14 mouse cellular contexts compared by ENCODE assay signal in the genomic region with DNA sequence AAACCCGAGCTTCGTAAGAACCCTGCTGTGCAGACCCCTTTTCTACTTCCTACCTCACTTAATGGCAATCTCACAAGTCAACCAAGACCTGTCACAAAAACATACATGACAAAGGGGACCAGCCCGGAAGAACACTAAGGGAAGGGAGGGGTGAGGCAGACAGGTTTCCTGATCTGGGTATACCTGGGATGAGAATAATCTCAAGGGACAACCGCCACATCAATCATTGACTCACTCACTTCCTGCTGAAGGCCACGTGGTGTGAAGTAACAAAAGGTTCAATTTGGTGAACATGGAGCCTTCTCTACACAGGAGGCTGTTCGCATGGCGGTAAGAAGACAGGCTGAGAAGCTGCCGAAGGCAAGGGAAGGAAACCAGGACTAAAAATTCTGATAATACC. TPM values are rescaled to one million over a fixed set of nuclear protein-coding genes. Genes with fewer than 3 reads are reported as not detected.
A peak's percentile ranks its signal among the peaks of the same experiment; 100 is the strongest.
DNase-seq lines count a peak whose midpoint lies in the region; ATAC-seq lines count a peak whose summit lies in the region.
"Had no signal": no experiment of that assay in that cellular context is flagged by ENCODE, and none has a peak within 500 bp of the region (broad histone marks: within the 10 kb centered on the region; RNA-seq: fewer than 3 reads in every experiment).

No protein-coding gene starts in this region.

- H3K27ac ChIP-seq in forebrain, embryonic 11.5 days (ENCODE audit: low read depth, low read length), result no peak overlapping the region
- H3K27ac ChIP-seq in forebrain, embryonic 14.5 days (ENCODE audit: low read depth, low read length), result no peak overlapping the region
- H3K27ac ChIP-seq: heart, adult 2 months; limb, embryonic 12.5 days had no signal

- H3K4me3 ChIP-seq in forebrain, embryonic 11.5 days (ENCODE audit: low read depth, low read length), result no peak overlapping the region
- no peak overlapping the region for H3K4me3 ChIP-seq in forebrain, embryonic 14.5 days (ENCODE audit: low read depth, low read length)
- H3K4me3 ChIP-seq: heart, adult 2 months; limb, embryonic 12.5 days had no signal

- no peaks in the 10 kb centered on the region for H3K4me1 ChIP-seq in forebrain, embryonic 11.5 days (replicated peaks; ENCODE audit: control insufficient read depth, insufficient read depth, low read length)
- peaks cover 7% of the 10 kb centered on the region for H3K4me1 ChIP-seq in forebrain, embryonic 14.5 days (ENCODE audit: control insufficient read depth, insufficient read depth, low read length)

- intact Hi-C loops in heart, postnatal 36 days (cut with DNase I), result loop anchor here (10.0 kb wide), 3 partner anchors 273 to 517 kb away; a partner anchor contains a TSS

- no peak overlapping the region for H3K9ac ChIP-seq in forebrain, embryonic 11.5 days (ENCODE audit: low read length)
- H3K9ac ChIP-seq in forebrain, embryonic 14.5 days (ENCODE audit: low read length), result no peak overlapping the region
- H3K9ac ChIP-seq: limb, embryonic 12.5 days had no signal

- H3K27me3 ChIP-seq in forebrain, embryonic 11.5 days (ENCODE audit: control insufficient read depth, insufficient read depth, low read length), result no peaks in the 10 kb centered on the region
- H3K27me3 ChIP-seq in forebrain, embryonic 14.5 days (replicated peaks; ENCODE audit: control insufficient read depth, insufficient read depth, low read length), result no peaks in the 10 kb centered on the region
- H3K27me3 ChIP-seq: limb, embryonic 12.5 days had no signal

- H3K4me2 ChIP-seq in forebrain, embryonic 11.5 days (ENCODE audit: low read depth, low read length, severe bottlenecking), result no peak overlapping the region
- no peak overlapping the region for H3K4me2 ChIP-seq in forebrain, embryonic 14.5 days (ENCODE audit: low read length)
- H3K4me2 ChIP-seq: limb, embryonic 12.5 days had no signal

- 87% methylated on average over 8 of the region's 8 CpGs for WGBS in forebrain, embryonic 11.5 days
- WGBS in forebrain, embryonic 14.5 days, result 89% methylated on average over 8 of the region's 8 CpGs

- H3K36me3 ChIP-seq in forebrain, embryonic 11.5 days (ENCODE audit: control insufficient read depth, insufficient read depth, low read length), result no peaks in the 10 kb centered on the region; the same call in 1 of the 2 replicates
- H3K36me3 ChIP-seq in forebrain, embryonic 14.5 days (ENCODE audit: control insufficient read depth, insufficient read depth, low read length), result peaks cover 12% of the 10 kb centered on the region

- peak; percentile 19 for DNase-seq in forebrain, embryonic 11.5 days (ENCODE audit: low spot score)
- no peak for DNase-seq in forebrain, embryonic 14.5 days (ENCODE audit: low spot score)
- peak; percentile 65 to 66 for DNase-seq in spleen, postnatal 36 days (ENCODE audit: low spot score in 2 of 2)
- no peak for DNase-seq in spleen, postnatal 4 days (ENCODE audit: low spot score in 2 of 2)
- peak; percentile 53 to 67 for DNase-seq in natural killer cell, adult 2 months (ENCODE audit: low spot score in 2 of 2)
- no peak for DNase-seq in right cerebral cortex, adult 18-20 months
- DNase-seq in ovary, postnatal 10 days (ENCODE audit: low spot score), result no peak
- no peak for DNase-seq in heart, postnatal 36 days
- DNase-seq: cerebellum, adult 8-10 months; heart, adult 2 months had no signal

- ATAC-seq in forebrain, embryonic 11.5 days (replicated peaks; ENCODE audit: low FRiP score), result no peak
- no peak for ATAC-seq in forebrain, embryonic 14.5 days
- ATAC-seq: lung, postnatal 0 days had no signal

- no peaks in the 10 kb centered on the region for H3K9me3 ChIP-seq in forebrain, embryonic 11.5 days (ENCODE audit: control insufficient read depth, low read length)
- no peaks in the 10 kb centered on the region for H3K9me3 ChIP-seq in forebrain, embryonic 14.5 days (replicated peaks; ENCODE audit: control insufficient read depth, low read length)
- H3K9me3 ChIP-seq: limb, embryonic 12.5 days had no signal

RNA-seq across cellular contexts. Expression of a gene that starts 7.2 kb away (rescaled TPM):
- 6.6 and 7.1 TPM in 2 replicates for polyA plus RNA-seq in forebrain, embryonic 11.5 days (2014; fragmentation: Nextera tagmentation; extraction: Ambion mirVana)
- 4.4 and 5.3 TPM in 2 replicates for polyA plus RNA-seq in forebrain, embryonic 14.5 days (2014; fragmentation: Nextera tagmentation; extraction: Ambion mirVana)
- total RNA-seq in heart, postnatal 36 days (2021), result 10 to 100 TPM; 72.1 to 73.7 TPM

RNA-seq across cellular contexts. Expression of a gene that starts 20.4 kb away (rescaled TPM):
- polyA plus RNA-seq in forebrain, embryonic 11.5 days (2014; fragmentation: Nextera tagmentation; extraction: Ambion mirVana), result 2.3 and 3.4 TPM in 2 replicates
- polyA plus RNA-seq in forebrain, embryonic 14.5 days (2014; fragmentation: Nextera tagmentation; extraction: Ambion mirVana), result 2.4 and 2.6 TPM in 2 replicates
- 1 to 10 TPM; 4.2 to 5.1 TPM for total RNA-seq in heart, postnatal 36 days (2021)

RNA-seq across cellular contexts. Expression of a gene that starts 33.3 kb away (rescaled TPM):
- 115 TPM in 2 replicates for polyA plus RNA-seq in forebrain, embryonic 11.5 days (2014; fragmentation: Nextera tagmentation; extraction: Ambion mirVana)
- polyA plus RNA-seq in forebrain, embryonic 14.5 days (2014; fragmentation: Nextera tagmentation; extraction: Ambion mirVana), result 141 and 156 TPM in 2 replicates
- 10 to 100 TPM; 27.2 to 34.7 TPM for total RNA-seq in heart, postnatal 36 days (2021)

RNA-seq across cellular contexts. Expression of a gene that starts 38.8 kb away (rescaled TPM):
- 2.8 and 3.1 TPM in 2 replicates for polyA plus RNA-seq in forebrain, embryonic 11.5 days (2014; fragmentation: Nextera tagmentation; extraction: Ambion mirVana)
- polyA plus RNA-seq in forebrain, embryonic 14.5 days (2014; fragmentation: Nextera tagmentation; extraction: Ambion mirVana), result 7.9 and 8.0 TPM in 2 replicates
- 1 to 10 TPM; 1.2 TPM for total RNA-seq in heart, postnatal 36 days (2021)

RNA-seq across cellular contexts. Expression of a gene that starts 47.7 kb away (rescaled TPM):
- not detected in 2 replicates for polyA plus RNA-seq in forebrain, embryonic 11.5 days (2014; fragmentation: Nextera tagmentation; extraction: Ambion mirVana)
- not detected in 2 replicates for polyA plus RNA-seq in forebrain, embryonic 14.5 days (2014; fragmentation: Nextera tagmentation; extraction: Ambion mirVana)
- not detected for total RNA-seq in heart, postnatal 36 days (2021)
- total RNA-seq: heart, adult 2 months had no signal
- polyA plus RNA-seq: embryonic facial prominence, embryonic 14.5 days; hindbrain, embryonic 11.5 days; limb, embryonic 12.5 days; lung, postnatal 0 days had no signal

Comparison
In these comparisons a context has a peak if more than half of its experiments do, and no peak if none do; other contexts are left out.
1. DNase-seq: peak in forebrain, embryonic 11.5 days (single experiment), spleen, postnatal 36 days (2 of 2) and natural killer cell, adult 2 months (2 of 2); none in forebrain, embryonic 14.5 days (single experiment), spleen, postnatal 4 days (0 of 2), right cerebral cortex, adult 18-20 months (single experiment), ovary, postnatal 10 days (single experiment) and heart, postnatal 36 days (0 of 2).